Mouse (Mus musculus) midbrain, embryonic 13.5 days (tissue): ENCODE data around the gene Ltbp1. TPM values are rescaled to one million over a fixed set of nuclear protein-coding genes. Genes with fewer than 3 reads are reported as not detected.

Experiments used
- ATAC-seq: fragments of 200-750 bp; cut with Nextera tagmentation; 2 replicates; pipeline ENCODE4 v1.8.0; 2017; ENCODE audit warnings: mild to moderate bottlenecking, moderate TSS enrichment, moderate library complexity
- H3K27ac ChIP-seq: fragments of 300-500 bp; sonication (generic); 2 replicates; pipeline ENCODE4 v1.5.1; 2015; ENCODE audit warnings: inconsistent platforms, mild to moderate bottlenecking, moderate library complexity
- H3K27me3 ChIP-seq: fragments of 300-500 bp; sonication (generic); 2 replicates; pipeline ENCODE4 v1.6.1; 2015; ENCODE audit warnings: mild to moderate bottlenecking, inconsistent platforms
- H3K36me3 ChIP-seq: fragments of 300-500 bp; sonication (generic); 2 replicates; pipeline ENCODE4 v1.6.1; 2015; ENCODE audit warnings: mild to moderate bottlenecking, inconsistent platforms
- H3K4me1 ChIP-seq: fragments of 300-500 bp; sonication (generic); replicated peaks from 2 replicates; pipeline ENCODE4 v1.6.1; 2015; ENCODE audit warnings: inconsistent platforms
- H3K4me2 ChIP-seq: fragments of 300-500 bp; sonication (generic); replicated peaks from 2 replicates; pipeline ENCODE4 v1.6.1; 2015; ENCODE audit warnings: moderate library complexity, mild to moderate bottlenecking, inconsistent platforms
- H3K4me3 ChIP-seq: fragments of 300-500 bp; sonication (generic); replicated peaks from 2 replicates; pipeline ENCODE4 v1.5.1; 2015; ENCODE audit warnings: mild to moderate bottlenecking, inconsistent platforms
- H3K9ac ChIP-seq: fragments of 300-500 bp; sonication (generic); replicated peaks from 2 replicates; pipeline ENCODE4 v1.6.1; 2015; ENCODE audit warnings: mild to moderate bottlenecking, inconsistent platforms
- H3K9me3 ChIP-seq: fragments of 300-500 bp; sonication (generic); 2 replicates; pipeline ENCODE4 v1.6.1; 2016; ENCODE audit warnings: mild to moderate bottlenecking, inconsistent platforms
- WGBS: fragments of 180-500 bp; shearing (Covaris S2); methylation state at CpG from one replicate; pipeline ENCODE4 v1.1.7; 2015; 5-methylcytosine and 5-hydroxymethylcytosine counted together
- polyA plus RNA-seq: library from polyadenylated mRNA; unstranded; fragments of >200 nt; fragmentation: Nextera tagmentation; extraction: Ambion mirVana; gene quantifications from 2 replicates; pipeline ENCODE4 v1.2.1, GENCODE M21; 2015

The Ltbp1 gene
- polyA plus RNA-seq, 1 experiment from 2014 or later: 2.7 TPM

DNA sequence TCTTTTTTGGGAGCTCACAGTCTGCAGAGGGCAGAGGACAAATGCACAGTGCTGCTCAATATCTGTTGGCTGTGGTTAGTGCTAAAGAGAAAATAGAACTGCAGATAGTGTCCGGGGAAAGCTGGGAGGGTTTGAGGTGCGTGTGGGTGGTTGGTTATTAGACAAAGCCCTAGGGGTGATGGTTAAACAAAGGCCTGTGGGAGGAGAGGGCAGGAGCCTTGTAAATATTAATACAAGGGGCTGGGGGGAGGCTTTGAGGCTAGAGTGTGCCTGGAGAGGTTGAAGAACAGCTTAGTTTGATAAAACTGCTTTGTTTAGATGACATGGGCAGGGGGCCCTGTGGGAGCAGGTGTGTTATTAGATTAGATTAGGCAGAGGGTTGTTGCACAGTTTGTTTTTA, 65.8 kb downstream of the Ltbp1 start:
- 5% methylated on average over 2 of the region's 2 CpGs for WGBS
- no peak overlapping the region for H3K4me3 ChIP-seq
- no peaks in the 10 kb centered on the region for H3K9me3 ChIP-seq
- H3K4me1 ChIP-seq: peaks cover 8% of the 10 kb centered on the region
- no peak for ATAC-seq
- peaks cover 7% of the 10 kb centered on the region for H3K27me3 ChIP-seq
- H3K9ac ChIP-seq: no peak overlapping the region
- no peak overlapping the region for H3K27ac ChIP-seq
- H3K36me3 ChIP-seq: no peaks in the 10 kb centered on the region
- no peak overlapping the region for H3K4me2 ChIP-seq

DNA sequence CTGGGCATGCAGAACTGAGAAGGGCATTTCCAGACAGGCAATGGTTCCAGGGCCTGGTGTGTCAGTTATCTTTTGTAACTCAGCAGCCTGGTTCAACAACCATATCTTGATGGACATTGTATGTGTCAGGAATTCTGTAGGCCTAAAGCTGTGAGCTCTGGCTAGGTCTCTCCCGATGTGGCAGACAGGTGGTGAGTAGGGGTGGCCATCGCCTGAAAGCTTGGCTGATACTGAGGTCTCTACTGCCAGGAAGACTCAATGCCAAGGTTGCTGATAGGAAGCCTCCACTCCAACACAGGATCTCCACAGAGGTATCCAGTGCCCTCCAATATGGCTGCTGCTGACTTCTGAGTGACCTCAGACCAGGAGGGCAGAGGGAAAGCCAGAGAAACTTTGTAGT, 66.4 kb downstream of the Ltbp1 start:
- no peak overlapping the region for H3K27ac ChIP-seq
- H3K9me3 ChIP-seq: no peaks in the 10 kb centered on the region
- no peak overlapping the region for H3K4me2 ChIP-seq
- peaks cover 6% of the 10 kb centered on the region for H3K4me1 ChIP-seq
- 90% methylated on average over 2 of the region's 2 CpGs for WGBS
- H3K36me3 ChIP-seq: no peaks in the 10 kb centered on the region
- ATAC-seq: no peak
- no peak overlapping the region for H3K4me3 ChIP-seq
- H3K27me3 ChIP-seq: peaks cover 7% of the 10 kb centered on the region
- no peak overlapping the region for H3K9ac ChIP-seq

DNA sequence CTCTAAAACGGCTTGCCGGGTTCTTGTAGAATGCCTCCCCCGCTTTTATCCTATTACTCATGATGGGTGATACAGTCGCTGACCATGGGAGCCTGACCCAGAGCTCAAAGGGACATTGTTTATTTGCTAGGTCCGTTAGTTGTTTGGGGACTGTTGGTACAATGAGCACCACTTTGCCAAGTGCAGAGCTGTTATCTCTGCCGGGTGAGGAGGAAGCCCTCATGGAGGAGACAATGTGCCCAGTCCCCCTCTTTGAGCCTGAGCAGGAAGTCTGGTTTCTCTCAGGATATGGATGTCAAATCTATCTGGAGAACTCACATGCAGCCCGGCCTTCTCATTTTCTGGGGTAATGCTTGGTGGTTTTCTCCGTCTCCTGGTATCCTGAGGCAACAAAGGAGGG, 68.5 kb downstream of the Ltbp1 start:
- Histone ChIP-seq H3K4me3 (no peak overlapping the region), H3K36me3 (no peaks in the 10 kb centered on the region), H3K27me3 (peaks cover 4% of the 10 kb centered on the region), H3K27ac (no peak overlapping the region), H3K9ac (no peak overlapping the region), H3K9me3 (no peaks in the 10 kb centered on the region), H3K4me1 (no peaks in the 10 kb centered on the region; the same call in 1 of the 2 replicates), H3K4me2 (no peak overlapping the region)
- WGBS: 70% methylated on average over 8 of the region's 8 CpGs
- ATAC-seq: no peak

DNA sequence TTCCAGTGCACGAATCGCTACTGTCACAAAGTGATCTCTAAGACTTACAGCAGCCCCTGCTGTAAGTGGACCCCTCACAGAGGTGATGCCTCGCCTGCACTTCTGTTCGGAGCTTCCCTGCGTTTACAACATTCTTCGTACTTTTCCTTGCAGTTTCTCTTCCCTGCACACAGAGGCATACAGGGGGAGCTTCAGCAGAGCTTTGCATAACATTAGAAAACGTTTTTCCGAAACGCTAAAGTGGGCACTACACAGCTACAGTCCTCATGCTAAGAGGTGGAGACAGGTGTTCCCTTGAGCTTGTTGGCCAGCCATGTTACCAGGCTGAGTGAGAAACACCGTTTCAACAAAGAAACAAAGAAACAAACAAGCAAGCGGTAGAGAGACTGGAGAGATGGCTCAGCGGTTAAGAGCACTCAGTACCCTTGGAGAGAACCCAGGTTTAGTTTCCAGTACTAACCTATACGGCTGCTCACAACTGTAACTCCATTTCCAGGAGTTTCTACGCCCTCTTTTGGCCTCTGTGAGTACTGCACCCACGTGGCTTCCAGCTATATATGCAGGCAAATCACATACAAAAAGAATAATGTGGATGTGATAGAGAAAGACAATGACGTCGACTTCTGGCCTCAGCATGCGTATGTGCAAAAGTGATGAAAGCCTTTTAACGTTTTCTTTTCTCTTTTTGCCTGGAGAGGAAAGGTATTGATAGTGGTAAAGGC, 69.8 kb downstream of the Ltbp1 start:
- no peaks in the 10 kb centered on the region for H3K9me3 ChIP-seq
- 71% methylated on average over 19 of the region's 19 CpGs for WGBS
- H3K27me3 ChIP-seq: no peaks in the 10 kb centered on the region
- no peak for ATAC-seq
- H3K4me1 ChIP-seq: no peaks in the 10 kb centered on the region; the same call in 1 of the 2 replicates
- no peak overlapping the region for H3K4me2 ChIP-seq
- H3K4me3 ChIP-seq: no peak overlapping the region
- no peaks in the 10 kb centered on the region for H3K36me3 ChIP-seq
- H3K9ac ChIP-seq: no peak overlapping the region
- H3K27ac ChIP-seq: no peak overlapping the region

DNA sequence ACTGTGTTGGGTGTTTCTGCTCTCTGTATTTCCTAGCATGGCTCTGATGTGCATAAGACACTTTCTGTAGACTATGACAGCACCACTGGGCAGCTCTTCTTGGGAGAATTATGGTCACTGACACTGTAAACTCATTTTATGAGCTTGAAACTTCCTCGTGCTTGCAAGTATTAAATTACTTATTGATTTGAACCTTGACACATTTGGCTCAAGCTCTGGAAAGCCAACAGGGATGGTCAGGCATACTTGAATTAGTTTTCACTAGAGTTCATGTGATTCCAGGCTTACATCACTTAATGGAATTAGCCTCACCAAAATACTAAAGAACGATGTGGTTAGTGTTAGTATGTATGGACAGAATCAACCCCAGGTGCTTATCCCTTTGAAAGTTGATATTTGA, 76.0 kb downstream of the Ltbp1 start:
- no peak overlapping the region for H3K27ac ChIP-seq
- H3K4me3 ChIP-seq: no peak overlapping the region
- no peaks in the 10 kb centered on the region for H3K36me3 ChIP-seq
- H3K4me2 ChIP-seq: no peak overlapping the region
- H3K4me1 ChIP-seq: 0 out of 2 replicates have a peak, but pooled peaks cover 5% of the 10 kb centered on the region
- no peak overlapping the region for H3K9ac ChIP-seq
- H3K27me3 ChIP-seq: no peaks in the 10 kb centered on the region
- ATAC-seq: no peak
- H3K9me3 ChIP-seq: no peaks in the 10 kb centered on the region
- WGBS: 86% methylated on average over 2 of the region's 2 CpGs

DNA sequence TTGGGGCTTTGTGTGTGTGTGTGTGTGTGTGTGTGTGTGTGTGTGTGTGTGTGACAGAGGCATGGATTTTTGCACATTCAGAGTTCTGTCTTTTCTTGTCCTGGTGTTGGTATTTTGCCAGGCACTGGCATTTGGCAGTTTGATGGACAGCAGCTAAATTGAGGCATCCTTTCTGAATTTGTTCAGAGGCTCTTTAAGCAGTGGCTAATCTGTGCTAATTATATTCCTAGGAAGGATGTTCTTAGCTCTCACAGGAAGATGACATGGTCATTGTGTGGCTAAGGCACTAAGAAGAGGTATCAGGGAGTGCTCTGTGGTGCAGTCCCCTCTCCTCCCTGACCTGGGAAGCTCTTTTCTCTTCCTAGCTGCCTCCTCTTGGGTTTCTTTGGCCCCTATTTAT, 77.1 kb downstream of the Ltbp1 start:
- Histone ChIP-seq H3K27ac (no peak overlapping the region), H3K4me2 (no peak overlapping the region), H3K36me3 (no peaks in the 10 kb centered on the region), H3K4me1 (0 out of 2 replicates have a peak, but pooled peaks cover 5% of the 10 kb centered on the region), H3K9ac (no peak overlapping the region), H3K27me3 (no peaks in the 10 kb centered on the region), H3K9me3 (no peaks in the 10 kb centered on the region), H3K4me3 (no peak overlapping the region)
- ATAC-seq: peak; percentile 79; the same call in 1 of the 2 replicates

DNA sequence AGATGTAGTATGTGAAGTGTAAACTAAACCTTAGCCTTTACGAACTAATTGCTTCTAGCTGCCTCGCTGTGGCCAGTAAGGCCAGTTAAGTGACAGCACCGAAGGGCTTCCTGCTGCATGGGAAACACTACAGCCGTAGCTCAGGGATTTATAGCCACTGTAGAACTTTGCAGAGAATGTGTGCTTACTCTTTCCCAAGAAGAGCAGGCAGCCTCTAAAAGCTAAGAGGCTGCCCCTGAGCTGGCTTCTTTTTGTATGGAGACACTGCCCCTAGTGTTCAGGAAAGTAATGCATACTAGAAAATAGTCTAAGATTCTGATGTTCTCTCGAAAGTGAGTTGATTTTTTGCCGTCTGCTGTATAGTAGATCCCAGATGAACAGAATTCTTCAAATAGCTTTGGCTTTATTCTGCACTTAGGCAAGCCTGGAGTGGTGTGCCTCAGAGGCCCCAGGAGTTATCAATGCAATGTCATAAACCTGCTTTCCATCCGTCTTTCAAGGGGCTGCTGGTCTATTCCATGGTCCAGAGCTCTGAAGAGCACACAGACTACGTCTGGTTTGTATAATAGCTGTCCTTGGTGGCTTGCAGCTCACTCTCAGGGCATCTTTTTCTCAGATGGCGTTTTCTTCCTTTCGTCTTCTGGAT, 82.1 kb downstream of the Ltbp1 start:
- Histone ChIP-seq H3K4me1 (0 out of 2 replicates have a peak, but pooled peaks cover 4% of the 10 kb centered on the region), H3K9ac (no peak overlapping the region), H3K27me3 (no peaks in the 10 kb centered on the region), H3K9me3 (no peaks in the 10 kb centered on the region), H3K36me3 (no peaks in the 10 kb centered on the region), H3K4me3 (no peak overlapping the region), H3K4me2 (no peak overlapping the region), H3K27ac (no peak overlapping the region)
- WGBS: 56% methylated on average over 10 of the region's 10 CpGs
- ATAC-seq: peak; percentile 56; the same call in 1 of the 2 replicates

DNA sequence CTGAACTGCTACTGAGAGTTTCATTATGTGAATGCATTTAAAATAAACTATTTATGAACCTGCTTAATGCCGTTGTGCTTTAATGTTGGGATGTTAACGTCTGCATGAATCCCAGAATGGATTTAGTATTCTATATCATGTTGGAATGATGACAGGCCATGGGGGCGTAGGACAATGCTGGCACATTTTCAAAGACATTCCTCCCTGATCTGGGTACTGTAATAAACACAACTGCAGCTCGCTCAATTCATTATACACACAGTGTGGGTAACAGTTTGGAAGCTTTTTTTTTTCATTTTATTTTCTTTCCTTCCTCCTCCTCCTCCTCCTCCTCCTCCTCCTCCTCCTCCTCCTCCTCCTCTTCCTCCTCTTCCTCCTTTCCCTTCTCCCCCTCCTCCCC, 82.9 kb downstream of the Ltbp1 start:
- Histone ChIP-seq H3K27ac (no peak overlapping the region), H3K9me3 (no peaks in the 10 kb centered on the region), H3K36me3 (no peaks in the 10 kb centered on the region), H3K4me3 (no peak overlapping the region), H3K4me2 (no peak overlapping the region), H3K9ac (no peak overlapping the region), H3K27me3 (no peaks in the 10 kb centered on the region), H3K4me1 (no peaks in the 10 kb centered on the region)
- 80% methylated on average over 4 of the region's 4 CpGs for WGBS
- ATAC-seq: no peak

DNA sequence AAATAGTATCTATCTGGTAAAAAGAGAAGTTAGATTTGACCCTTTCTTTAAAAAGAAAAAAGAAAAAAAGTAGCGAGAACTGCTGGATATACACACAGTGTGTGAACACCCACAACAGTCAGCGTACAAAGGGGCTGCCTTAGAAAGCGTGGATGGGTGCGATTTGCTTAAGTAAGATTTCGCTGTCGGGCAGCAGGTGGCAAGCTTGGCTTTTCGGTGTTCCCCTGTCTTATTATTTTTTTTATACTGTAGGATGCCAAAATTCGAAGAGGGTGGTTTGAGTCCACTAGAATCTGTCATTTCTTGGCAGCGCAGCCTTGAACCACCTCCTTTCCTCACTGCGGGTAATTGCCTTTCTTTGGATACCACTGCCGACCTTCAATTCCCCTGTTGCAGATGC, 83.4 kb downstream of the Ltbp1 start:
- 81% methylated on average over 11 of the region's 11 CpGs for WGBS
- no peak for ATAC-seq
- H3K27me3 ChIP-seq: no peaks in the 10 kb centered on the region
- H3K4me1 ChIP-seq: no peaks in the 10 kb centered on the region
- no peaks in the 10 kb centered on the region for H3K36me3 ChIP-seq
- H3K4me3 ChIP-seq: no peak overlapping the region
- no peaks in the 10 kb centered on the region for H3K9me3 ChIP-seq
- no peak overlapping the region for H3K27ac ChIP-seq
- H3K4me2 ChIP-seq: no peak overlapping the region
- H3K9ac ChIP-seq: no peak overlapping the region

DNA sequence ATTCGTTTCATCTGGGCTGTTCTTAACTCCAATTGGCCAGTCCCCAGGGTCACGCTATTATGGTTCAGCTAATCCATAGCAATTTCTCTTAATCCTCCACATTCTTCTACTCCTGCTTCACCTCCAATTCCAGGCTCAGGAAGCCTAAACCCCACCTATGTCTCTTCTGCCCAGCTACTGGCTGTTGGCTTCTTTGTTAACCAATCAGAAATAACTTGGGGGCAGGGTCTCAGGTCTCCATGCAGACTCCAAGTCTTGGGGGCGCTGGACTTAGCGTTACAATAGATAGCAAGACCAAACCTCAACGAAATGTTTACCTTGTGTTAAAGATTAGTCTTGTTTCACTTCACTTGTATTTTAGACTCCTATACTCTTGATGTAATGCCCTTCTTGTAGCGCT, 85.2 kb downstream of the Ltbp1 start:
- 79% methylated on average over 6 of the region's 6 CpGs for WGBS

DNA sequence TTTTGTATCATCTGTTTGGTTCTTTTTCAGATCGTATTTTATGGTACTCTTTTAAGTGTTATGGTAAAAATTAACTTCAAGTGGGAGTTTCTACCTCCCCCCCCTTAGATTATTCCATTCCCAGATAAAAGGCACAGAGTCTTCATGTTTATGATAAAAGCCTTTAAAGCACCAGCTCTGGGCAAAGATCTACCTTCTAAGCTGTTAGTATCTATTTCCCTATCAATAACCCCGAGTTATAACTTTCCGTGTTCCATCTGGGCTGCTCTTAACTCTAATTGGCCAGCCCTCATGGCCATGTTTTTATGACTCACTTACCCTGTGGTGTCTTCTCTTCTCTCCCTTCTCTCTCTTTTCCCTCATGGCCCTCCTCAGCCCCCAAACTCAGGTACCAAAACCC, 88.2 kb downstream of the Ltbp1 start:
- no peak overlapping the region for H3K4me2 ChIP-seq
- peaks cover 8% of the 10 kb centered on the region; the same call in 1 of the 2 replicates for H3K4me1 ChIP-seq
- 93% methylated on average over 3 of the region's 3 CpGs for WGBS
- H3K27me3 ChIP-seq: no peaks in the 10 kb centered on the region
- no peak overlapping the region for H3K27ac ChIP-seq
- H3K9me3 ChIP-seq: no peaks in the 10 kb centered on the region
- H3K36me3 ChIP-seq: no peaks in the 10 kb centered on the region
- ATAC-seq: no peak
- no peak overlapping the region for H3K9ac ChIP-seq
- H3K4me3 ChIP-seq: no peak overlapping the region

More for the DNA sequence above, 85.2 kb downstream of the Ltbp1 start:
- Histone ChIP-seq H3K4me3 (no peak overlapping the region), H3K4me2 (no peak overlapping the region), H3K27me3 (no peaks in the 10 kb centered on the region), H3K9me3 (no peaks in the 10 kb centered on the region), H3K9ac (no peak overlapping the region), H3K36me3 (no peaks in the 10 kb centered on the region), H3K4me1 (no peaks in the 10 kb centered on the region), H3K27ac (no peak overlapping the region)
- no peak for ATAC-seq

DNA sequence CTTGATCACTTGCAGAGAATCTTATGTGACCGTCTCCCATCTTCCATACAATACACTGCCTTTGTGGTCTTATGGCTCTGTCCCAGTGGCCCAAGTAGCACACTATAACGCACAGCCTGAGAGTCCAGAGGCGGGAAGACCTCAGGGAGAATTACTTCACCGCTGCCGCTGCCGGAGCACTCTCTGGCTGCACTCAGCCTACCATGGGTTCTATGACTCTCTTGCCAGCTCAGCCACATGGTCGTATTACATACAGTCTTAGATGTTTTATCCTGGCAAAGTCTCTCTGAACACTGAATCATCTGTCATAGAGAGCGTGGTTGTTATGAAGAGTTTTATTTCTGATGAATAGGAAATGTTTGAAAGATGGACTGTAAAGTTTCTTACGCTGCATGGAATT, 89.2 kb downstream of the Ltbp1 start:
- no peaks in the 10 kb centered on the region for H3K27me3 ChIP-seq
- no peaks in the 10 kb centered on the region for H3K9me3 ChIP-seq
- ATAC-seq: no peak
- no peaks in the 10 kb centered on the region for H3K36me3 ChIP-seq
- H3K9ac ChIP-seq: no peak overlapping the region
- WGBS: 95% methylated on average over 9 of the region's 9 CpGs
- H3K4me2 ChIP-seq: no peak overlapping the region
- H3K27ac ChIP-seq: no peak overlapping the region
- H3K4me1 ChIP-seq: peaks cover 8% of the 10 kb centered on the region; the same call in 1 of the 2 replicates
- no peak overlapping the region for H3K4me3 ChIP-seq
